In genomic region chr17:87691958-87692357, GRCm38 (mm10) we compare ENCODE assay signal across 8 mouse cellular contexts. TPM values are rescaled to one million over a fixed set of nuclear protein-coding genes. Genes with fewer than 3 reads are reported as not detected.
DNase-seq lines count a peak whose midpoint lies in the region; ATAC-seq and TF ChIP-seq lines count a peak whose summit lies in the region.
"Had no signal": no experiment of that assay in that cellular context is flagged by ENCODE, and none has a peak within 500 bp of the region (broad histone marks: within the 10 kb centered on the region; RNA-seq: fewer than 3 reads in every experiment).

No protein-coding gene starts in this region.

- peak; percentile 67; the same call in 1 of the 2 replicates for ATAC-seq in forebrain, postnatal 0 days

- no peak overlapping the region for H3K9ac ChIP-seq in forebrain, postnatal 0 days
- H3K9ac ChIP-seq: stomach, embryonic 15.5 days had no signal

- peaks cover 43% of the 10 kb centered on the region for H3K36me3 ChIP-seq in forebrain, postnatal 0 days (ENCODE audit: insufficient read depth)

- TF ChIP-seq CTCF in forebrain, postnatal 0 days (IDR thresholded peaks at IDR 0.05; ENCODE audit: low read depth): peak; percentile 92

- no peak overlapping the region for H3K4me2 ChIP-seq in forebrain, postnatal 0 days (ENCODE audit: low read depth)
- H3K4me2 ChIP-seq: stomach, embryonic 15.5 days had no signal

- H3K4me3 ChIP-seq in forebrain, postnatal 0 days (ENCODE audit: low read depth, low read length): no peak overlapping the region
- H3K4me3 ChIP-seq: stomach, embryonic 15.5 days had no signal

- H3K27me3 ChIP-seq in forebrain, postnatal 0 days (ENCODE audit: insufficient read depth, low read length): no peaks in the 10 kb centered on the region
- H3K27me3 ChIP-seq: stomach, embryonic 15.5 days had no signal

- peak; percentile 63 for DNase-seq in A20 (ENCODE audit: low read depth, low spot score)
- DNase-seq in CD4-positive, CD25-positive, alpha-beta regulatory T cell, adult 2 months (ENCODE audit: low read depth, low spot score): peak; percentile 68
- peak; percentile 12 for DNase-seq in c-Kit-positive CD71-positive TER-119-positive erythroid progenitor cells, embryonic 14.5 days (ENCODE audit: low spot score)
- DNase-seq in forebrain, postnatal 0 days: peak; percentile 90
- DNase-seq in kidney, postnatal 4 days: peak; percentile 83
- DNase-seq in lung, postnatal 25 days (ENCODE audit: low spot score): peak; percentile 9
- peak; percentile 81 for DNase-seq in right cerebral cortex, postnatal 14 days

- H3K9me3 ChIP-seq in forebrain, postnatal 0 days (ENCODE audit: low read length): no peaks in the 10 kb centered on the region
- H3K9me3 ChIP-seq: stomach, embryonic 15.5 days had no signal

- no peak overlapping the region for H3K27ac ChIP-seq in forebrain, postnatal 0 days (ENCODE audit: low read depth, low read length)
- H3K27ac ChIP-seq: stomach, embryonic 15.5 days had no signal

- WGBS in forebrain, postnatal 0 days: 88% methylated on average over 5 of the region's 5 CpGs

- 0 out of 2 replicates have a peak, but pooled peaks cover 2% of the 10 kb centered on the region for H3K4me1 ChIP-seq in forebrain, postnatal 0 days (ENCODE audit: insufficient read depth)
- H3K4me1 ChIP-seq: stomach, embryonic 15.5 days had no signal

RNA-seq across cellular contexts. Expression of gene Msh2, which starts 19.8 kb away (rescaled TPM):
- total RNA-seq in forebrain, postnatal 0 days (2014; rRNA removed): 31.1 and 33.5 TPM in 2 replicates
- polyA plus RNA-seq in forebrain, postnatal 0 days (2015; fragmentation: Nextera tagmentation; extraction: Ambion mirVana): 36.0 and 41.5 TPM in 2 replicates

RNA-seq across cellular contexts. Expression of gene Epcam, which starts 56.2 kb away (rescaled TPM):
- 0.69 and 1.6 TPM in 2 replicates for total RNA-seq in forebrain, postnatal 0 days (2014; rRNA removed)
- polyA plus RNA-seq in forebrain, postnatal 0 days (2015; fragmentation: Nextera tagmentation; extraction: Ambion mirVana): 1.6 and 1.9 TPM in 2 replicates

Comparison
In these comparisons a context has a peak if more than half of its experiments do, and no peak if none do; other contexts are left out.
1. DNase-seq: peak in every context shown above with its lines; median percentile 90 in forebrain, postnatal 0 days; 83 in kidney, postnatal 4 days; 81 in right cerebral cortex, postnatal 14 days; 68 in CD4-positive, CD25-positive, alpha-beta regulatory T cell, adult 2 months; 63 in A20; 12 in c-Kit-positive CD71-positive TER-119-positive erythroid progenitor cells, embryonic 14.5 days; 9 in lung, postnatal 25 days.